Mouse (Mus musculus) testis, adult 2 months (tissue): ENCODE data around the gene Tm2d1.

Experiments used
- CTCF ChIP-seq: fragments of 200-500 bp; IDR thresholded peaks from 2 replicates; pipeline ENCODE4 v1.5.1; 2012; ENCODE audit warnings: low read depth, mild to moderate bottlenecking, inconsistent platforms, low read length, moderate library complexity; ENCODE audit not compliant: control insufficient read depth, insufficient read depth, insufficient replicate concordance
- POLR2A ChIP-seq: fragments of 200-500 bp; IDR thresholded peaks from 2 replicates; pipeline ENCODE4 v1.6.1; 2012; ENCODE audit warnings: low read depth, mild to moderate bottlenecking, inconsistent platforms, low read length, moderate library complexity; ENCODE audit not compliant: control insufficient read depth

DNA sequence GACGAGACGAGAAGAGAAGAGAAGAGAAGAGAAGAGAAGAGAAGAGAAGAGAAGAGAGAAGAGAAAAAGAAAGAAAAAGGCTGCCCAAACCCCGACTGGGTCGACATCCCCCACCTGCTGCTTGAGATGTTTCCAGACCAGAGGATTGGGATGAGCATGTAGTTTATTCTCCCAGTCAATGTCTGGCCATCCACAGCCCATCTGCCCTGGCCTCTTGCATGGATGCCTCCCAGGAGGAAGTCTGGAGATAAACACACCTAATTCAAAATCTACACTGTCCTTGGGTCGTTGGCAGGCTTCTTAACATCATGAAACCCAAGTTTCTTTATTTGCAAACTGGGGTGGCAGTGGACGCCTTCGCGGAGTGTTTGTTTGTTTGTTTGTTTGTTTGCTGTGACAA, 47.4 kb downstream of the Tm2d1 start:
- TF ChIP-seq CTCF: no peak
- TF ChIP-seq POLR2A: no peak
